Mouse (Mus musculus) forelimb bud, embryonic 11.5 days (tissue): ENCODE results near the gene Sdccag8.

Source experiments
- DNase-seq: peaks from one replicate; pipeline ENCODE4 v3.0.0-alpha.2; 2012; ENCODE audit warnings: low read depth, low spot score

Sdccag8 gene

DNA sequence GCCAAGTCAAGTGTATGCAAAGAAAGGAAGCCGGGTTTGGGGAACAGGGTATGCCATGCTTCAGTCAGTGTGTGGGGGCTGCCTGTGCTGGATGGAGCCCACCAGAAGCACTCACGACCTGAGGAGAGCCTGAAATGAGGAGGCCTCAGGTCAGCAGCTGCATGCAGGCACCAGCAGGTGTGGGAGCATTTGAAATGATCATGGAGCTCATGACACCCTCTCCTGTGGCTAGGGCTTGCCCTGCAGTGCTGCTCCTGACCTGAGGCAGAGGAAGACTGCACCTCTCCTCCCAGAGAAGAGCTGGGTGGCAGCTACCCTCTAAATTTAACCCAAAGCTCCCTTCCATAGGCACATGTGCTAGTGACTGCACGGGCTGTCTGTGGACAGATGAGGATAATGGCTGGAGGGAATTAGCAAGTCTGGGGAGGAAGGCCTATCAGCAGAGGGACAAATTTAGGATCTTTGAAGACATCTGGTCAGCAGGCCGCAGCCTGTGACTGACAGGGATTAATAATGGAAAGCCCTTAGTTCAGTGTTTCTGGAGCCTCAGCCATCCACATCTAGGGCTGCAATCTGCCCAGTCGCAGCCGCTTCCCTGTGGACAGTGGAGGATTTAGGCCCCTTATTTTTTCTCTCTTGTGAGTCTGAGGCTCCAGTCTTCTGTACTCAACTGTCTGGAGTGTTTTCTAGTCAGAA, 196.3 kb downstream of the Sdccag8 start:
- DNase-seq = no peak

DNA sequence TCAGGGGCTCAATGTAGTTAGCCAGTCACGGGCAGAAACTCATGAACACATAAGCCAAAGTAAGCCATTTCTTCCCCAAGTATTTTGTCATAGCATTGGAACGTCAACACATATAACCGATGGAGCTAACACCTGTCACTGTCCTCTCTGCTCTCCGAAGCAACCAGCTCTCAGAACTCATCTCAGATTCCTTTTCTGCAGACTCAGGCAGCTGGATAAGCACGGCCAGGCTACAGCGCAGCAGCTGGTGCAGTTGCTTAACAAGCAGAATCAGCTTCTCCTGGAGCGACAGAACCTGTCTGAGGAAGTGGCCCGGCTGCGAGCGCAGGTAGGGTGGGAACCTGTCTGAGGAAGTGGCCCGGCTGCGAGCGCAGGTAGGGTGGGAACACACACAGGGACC, 197.2 kb downstream of the Sdccag8 start:
- no peak for DNase-seq

DNA sequence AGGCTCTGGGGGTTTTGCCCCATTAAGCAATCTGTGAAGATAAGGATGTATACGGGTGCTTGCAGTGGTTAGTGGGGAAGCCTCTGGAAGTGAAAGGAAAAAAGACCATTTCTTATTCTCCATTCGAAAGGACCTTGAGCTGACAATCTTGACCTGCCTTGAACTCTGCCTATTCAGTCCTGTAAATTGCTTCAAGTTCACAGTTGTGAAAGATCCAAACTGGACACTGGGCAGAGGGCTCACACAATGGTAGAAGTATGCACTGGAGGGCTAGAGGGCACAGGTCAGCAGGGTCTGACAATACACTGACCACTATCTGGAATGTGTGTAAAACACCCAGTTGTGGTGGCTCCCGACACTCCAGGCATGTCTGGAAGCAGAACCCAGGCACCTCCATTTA, 198.3 kb downstream of the Sdccag8 start:
- no peak for DNase-seq

DNA sequence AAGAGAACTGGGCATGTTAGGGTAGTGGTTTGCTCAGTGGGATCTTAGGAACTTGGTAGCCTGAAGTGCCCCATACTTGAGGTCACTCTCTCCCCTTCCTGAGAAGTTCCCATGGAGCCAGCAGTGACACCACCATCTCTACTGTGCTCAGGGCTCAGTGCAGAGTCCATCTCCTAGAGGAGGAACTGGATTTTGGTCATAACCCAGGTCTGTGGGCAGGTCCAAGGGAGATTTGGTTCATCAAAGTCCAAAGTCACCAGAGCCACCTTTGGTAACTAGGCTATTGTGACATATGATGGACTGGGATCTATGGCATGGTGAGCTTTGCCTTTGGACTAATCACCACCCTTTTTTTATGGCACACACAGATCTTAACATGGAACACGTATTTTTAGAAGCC, 198.9 kb downstream of the Sdccag8 start:
- DNase-seq = no peak

DNA sequence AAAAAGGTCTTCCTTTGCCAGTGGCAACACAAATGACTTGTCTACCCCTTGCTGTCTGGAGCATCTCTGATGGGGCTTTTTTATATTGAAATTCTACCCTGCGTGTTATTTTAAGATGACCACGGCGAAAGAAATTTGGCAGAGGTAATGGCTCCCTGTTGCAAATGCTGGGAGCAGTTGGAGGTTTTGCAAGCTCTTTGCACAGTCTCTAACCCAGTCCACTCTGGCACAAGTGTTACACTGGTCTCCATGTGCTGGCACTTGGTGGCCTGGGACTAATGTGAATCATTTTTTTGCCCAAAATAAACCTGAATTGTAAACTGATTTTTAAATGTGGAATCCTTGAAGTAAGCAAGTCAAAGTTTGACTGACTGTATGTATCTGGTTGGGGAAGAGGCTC, 199.3 kb downstream of the Sdccag8 start:
- DNase-seq = no peak

DNA sequence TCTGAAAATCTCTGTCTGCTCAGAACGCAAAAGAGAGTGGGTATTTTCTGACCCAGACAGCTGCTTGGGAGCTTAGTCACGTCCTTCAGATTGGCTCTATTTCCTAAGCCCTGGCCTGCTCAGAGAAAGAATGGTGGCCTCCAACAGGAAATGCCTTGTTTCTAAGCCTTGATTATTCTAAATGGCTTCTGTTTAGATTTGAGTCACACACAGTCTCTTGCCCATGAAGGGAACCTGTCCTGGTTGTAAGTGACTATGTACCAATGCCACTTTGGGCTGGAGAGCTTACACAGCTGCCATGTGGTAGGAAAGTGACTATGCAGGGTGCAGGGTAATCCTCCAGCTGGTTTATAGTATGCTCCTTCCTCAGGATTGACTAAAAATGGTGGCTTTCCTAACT, 199.9 kb downstream of the Sdccag8 start:
- no peak for DNase-seq

DNA sequence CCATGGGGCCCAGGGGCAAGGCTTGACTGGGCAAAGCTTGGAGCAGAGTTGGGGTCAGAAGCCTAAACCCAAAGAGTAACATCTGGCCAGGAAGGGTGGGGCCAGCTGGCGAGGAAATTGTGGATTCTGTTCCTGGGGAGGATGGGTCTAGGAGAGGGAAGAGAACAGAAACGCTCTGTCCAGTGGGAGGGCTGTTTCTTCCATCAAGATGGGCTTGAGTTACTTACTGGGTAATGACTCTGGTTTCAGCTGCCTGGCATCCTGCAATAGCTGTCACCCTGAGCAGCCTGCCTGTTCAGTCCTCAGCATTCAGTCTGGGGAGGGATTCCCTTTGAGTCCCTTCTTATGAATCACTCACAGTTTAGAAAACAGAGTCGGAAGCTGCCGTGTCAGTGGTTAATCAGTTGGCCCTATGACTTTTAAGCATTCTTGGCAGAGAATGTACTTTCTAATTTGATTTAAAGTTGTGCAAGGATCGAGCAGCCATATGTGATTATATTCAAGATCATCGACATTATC, 200.5 kb downstream of the Sdccag8 start:
- DNase-seq = no peak

DNA sequence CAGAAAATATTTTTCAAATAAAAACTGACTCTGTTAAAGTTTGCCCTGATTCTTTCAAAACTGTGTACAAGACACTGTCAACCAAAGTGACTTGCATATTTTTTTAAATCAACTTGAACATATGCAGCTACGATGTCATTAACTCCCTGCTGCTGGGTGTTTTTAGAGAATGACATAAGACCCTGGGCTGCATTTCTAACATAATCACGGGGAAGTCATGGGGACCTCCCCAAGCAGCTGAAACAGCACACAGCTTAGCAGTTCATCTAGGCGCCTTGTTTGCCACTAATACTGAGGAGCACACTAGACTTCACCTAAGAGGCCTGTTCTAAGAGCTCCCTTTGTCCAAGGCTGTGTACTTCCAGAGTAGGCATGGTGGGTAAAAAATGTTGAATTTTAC, 201.5 kb downstream of the Sdccag8 start:
- DNase-seq = no peak

DNA sequence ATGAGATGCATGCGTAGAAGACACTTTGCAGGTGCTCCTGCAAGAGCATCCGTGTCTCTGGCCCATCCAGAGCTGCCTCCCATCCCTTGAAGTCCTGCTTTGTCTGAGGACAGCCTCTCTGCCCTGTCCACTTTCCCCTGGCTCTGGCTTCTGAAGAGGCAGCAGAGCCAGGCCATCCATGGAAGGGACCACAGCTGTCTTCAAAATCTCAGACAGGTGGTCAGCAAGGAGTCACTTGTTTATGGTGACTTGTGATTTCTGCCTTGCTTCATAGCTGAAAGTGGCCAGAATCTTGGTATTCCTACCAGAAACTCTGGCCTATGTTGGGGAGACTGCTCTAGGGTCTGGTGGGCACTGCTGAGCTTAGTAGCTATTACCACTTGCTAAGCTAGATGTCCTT, 202.3 kb downstream of the Sdccag8 start:
- no peak for DNase-seq

DNA sequence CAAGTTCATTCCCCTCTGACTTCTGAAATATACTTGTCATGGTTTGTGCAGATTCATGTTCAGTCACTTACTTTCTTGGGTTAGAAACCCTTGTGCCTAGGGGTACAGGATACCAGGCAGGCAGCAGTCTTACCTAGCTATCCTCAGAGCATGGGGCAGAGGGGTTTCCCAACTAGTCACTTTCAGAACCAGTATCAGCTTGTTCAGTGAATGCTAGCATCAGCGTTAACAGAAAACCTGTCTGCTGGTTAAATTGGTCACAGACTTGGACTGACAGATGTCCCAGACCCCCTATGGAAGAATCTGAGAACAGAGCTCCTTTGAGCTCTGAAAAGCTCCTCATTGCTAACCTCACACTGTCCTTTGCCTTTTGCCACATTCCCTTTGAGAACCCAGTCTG, 204.3 kb downstream of the Sdccag8 start:
- no peak for DNase-seq

DNA sequence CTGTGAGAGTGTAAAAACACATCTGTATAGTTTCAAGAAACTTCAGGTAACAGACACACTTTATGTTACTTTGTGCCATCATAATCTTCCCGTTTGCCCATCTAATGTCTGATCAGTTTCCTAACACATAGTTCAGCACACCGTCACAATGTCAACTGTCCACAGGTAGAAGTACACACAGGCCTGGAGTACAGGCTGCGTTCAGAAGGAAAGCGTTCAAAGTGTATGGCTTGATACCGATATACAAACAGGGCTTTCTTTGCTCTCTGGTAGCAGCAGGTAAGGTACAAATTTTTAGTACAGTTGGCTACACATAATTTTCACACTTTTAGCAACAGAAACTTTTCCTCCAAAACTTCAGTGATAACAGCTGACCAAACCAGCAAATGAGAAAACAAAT, 205.2 kb downstream of the Sdccag8 start:
- DNase-seq = no peak

DNA sequence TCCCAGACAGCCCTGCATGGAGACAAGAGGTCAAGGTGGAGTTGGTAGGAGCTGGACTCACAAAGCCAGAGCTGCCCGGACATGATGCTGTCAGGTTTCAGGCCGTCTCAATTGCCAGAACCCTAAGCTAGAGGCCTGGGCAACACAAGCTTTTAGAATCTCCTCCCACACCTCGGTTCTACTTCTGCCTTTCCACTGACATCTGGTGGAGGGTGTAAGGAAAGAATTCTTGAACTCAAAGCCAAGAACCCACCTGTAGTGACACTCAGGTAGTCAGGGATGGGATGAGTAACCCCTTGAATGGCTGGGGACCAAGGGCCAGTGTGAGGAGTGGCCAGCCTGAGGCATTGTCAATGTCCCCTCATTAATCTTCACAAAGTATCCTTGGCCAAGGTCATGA, 208.3 kb downstream of the Sdccag8 start:
- no peak for DNase-seq

DNA sequence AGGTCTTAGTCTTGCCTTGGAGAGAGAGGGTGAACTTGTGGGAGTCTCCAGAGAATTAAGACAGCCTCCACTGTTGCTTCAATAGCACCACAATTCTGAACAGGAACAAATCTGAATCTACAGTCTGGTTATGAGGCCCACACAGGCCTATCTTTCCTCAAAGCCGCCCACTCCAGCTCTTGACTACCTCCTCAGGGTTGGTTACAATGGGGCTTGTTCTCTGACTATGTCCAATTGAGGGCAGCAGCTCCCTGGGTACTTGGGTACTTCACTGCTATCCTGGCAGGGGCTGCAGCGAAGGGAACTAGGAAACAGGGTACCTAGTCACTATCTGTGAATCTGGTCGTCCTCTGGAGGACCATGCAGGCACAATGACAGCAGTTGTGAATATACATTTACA, 213.2 kb downstream of the Sdccag8 start:
- DNase-seq = no peak

DNA sequence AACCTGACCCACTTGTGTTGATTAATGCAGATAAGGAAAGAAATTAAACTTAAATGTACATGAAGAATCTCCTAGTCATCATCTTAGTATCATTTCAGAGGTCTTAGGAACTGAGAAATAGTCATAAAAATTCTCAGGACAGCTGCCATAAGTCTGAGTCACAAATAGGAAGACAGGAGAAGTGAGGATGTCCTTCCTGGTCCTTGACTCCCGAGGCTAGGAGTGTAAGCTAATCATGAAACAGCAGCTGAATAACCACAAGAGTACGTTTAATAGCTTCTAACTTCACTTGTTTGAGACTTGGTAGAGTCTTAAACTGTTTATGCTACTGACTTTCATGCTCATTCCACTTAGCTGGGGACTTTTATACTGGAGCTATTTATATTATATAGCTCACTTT, 214.6 kb downstream of the Sdccag8 start:
- DNase-seq = no peak

DNA sequence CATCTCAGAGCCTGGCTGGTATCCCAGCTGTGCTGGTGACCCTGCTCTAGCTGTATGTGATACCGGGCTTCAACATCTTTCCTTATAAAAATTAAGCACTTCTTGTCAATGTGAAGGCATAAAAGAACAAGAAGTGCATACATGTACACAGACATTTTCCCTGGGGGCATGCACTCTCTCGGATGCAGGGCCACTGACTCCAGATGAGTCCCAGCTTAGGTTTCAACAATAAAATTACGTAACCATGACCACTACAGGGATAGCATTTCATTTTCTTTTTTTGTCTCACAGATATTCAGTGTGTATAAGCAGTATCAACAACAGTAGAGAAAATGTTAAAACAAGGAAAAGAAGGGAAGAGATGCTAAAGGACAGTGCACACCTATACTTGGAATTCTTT, 216.2 kb downstream of the Sdccag8 start:
- DNase-seq = no peak

DNA sequence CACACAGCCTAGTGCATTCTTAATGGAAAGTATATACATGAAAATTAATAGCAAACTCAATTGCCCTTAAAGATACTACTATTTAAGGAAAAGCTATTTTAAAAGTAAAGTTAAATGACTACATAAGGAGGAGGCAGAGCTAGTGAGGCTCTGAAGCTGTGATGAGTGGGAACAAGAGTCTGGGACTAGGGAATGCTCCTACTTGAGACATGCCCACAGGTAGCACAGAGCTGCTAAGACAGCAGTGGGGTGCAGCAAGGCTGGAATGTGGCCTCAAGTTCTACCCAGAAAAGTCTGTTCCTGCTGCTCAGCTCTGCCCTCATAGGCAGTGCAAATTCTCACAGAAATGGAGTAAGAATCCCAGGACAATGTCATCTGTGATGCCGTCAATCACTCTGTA, 216.7 kb downstream of the Sdccag8 start:
- no peak for DNase-seq

DNA sequence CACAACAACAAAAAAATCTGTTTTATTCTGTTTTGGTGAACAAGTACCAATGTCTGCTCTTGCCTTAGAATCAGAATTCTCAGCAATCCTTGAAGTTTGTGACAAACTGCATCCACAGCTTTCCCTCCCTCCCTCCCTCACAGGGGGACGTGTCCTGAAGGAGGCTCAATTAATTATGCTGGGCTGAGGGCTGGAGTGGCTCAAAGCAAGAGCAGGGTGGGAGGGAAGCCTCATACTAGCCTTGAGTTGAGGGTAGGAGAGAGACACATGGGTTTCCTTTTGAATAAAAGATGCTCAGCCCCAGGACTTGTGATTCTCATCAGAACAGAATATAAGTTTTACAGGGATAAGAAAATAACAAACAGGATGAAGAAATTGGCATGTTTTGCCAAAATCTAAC, 217.8 kb downstream of the Sdccag8 start:
- DNase-seq = no peak

DNA sequence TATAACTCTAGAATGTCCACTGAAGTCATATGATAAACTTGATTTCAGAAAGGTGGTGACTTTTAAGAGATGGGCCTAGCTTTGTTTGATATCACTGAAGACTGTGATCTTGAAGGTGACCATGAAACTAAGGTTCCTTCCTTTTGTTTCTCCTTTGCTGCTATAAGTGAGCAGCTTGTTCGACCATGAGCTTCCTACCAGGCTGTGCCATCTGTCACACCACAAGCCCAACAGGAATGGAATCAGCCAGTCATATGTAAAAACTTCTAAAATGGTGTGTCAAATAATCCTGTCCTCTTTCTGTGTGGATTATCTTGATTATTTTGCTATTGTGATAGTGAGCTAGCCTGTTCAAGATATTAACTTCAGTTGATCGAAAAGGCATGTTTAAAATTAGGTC, 221.0 kb downstream of the Sdccag8 start:
- no peak for DNase-seq

DNA sequence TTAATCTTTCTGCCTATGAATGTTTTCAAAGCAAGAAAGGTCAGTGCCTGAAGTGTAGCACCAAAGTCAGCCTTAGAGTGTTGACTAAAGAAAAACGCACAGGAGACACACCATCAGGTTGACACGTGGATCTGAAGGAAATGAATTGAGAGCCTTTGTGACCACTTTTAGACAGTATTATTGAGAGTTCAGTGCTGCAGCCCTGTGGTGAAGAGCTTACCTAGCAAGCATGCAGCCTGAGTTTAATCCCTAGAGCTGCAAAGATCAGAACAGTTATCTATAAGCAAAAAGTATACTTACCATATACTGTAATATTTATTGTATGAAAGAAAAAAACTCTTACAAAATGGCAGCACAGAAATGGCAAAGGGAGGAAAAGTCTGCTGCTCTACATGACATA, 223.9 kb downstream of the Sdccag8 start:
- no peak for DNase-seq

DNA sequence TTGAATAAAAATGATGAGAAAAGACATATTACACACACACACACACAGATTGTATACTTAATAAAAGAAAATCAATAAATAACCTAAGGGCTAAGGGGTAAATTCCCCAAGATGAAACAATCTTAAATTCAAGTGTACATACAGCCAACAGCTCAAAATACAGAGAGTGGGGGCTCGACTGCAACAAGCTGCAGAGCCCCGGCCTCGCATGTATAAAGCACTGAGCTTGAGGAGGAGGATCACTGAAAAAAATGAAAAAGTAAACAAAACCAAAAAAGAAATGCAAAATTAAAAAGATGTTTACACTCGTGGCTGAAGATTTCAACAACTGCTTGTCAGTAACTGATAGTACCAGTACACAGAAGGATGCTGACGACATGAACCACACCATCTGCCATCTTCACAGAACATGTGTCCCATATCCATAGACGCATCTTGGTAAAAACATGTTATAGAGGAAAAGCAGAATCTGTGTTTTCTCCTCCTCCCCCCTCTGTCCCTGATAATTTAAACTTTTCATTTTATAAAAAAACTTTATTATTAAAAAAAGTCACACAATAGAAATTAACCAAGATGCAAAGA, 224.7 kb downstream of the Sdccag8 start:
- no peak for DNase-seq

DNA sequence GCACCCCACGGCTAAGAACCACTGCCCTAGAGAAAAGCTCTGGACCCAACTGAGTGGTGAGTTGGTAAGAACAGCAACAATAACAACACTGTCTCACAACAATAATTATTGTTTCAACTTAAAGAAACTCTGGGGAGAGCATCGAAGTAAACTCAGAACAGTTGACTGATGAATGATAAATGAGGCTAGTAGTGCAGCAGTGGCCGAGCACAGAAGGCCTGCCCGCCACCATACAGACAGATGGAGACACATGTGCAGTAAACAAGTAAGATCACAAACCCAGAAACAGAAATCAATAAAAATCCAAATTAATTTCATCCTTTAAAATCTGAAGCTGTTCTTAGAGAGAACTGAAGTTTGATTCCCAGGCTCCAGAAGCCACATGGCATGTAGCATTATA, 225.6 kb downstream of the Sdccag8 start:
- DNase-seq = no peak

DNA sequence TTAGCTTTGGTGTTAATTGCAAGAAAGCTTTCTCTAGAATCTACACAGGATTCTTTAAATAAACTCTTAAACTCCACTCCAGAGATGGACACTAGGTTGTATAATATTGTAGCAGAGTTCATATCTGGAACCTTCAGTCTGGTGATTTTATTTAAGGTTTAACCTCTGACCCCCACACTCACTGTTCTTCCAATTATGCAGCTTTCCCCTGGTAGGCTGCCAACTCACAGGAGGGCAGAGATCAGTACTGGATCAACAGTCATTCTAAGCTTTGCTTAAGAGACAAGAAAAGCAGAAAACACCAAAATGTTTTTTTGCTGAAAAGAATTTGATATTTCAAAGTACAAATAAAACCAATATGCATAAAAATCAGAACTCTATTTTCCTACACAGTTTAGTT, 231.4 kb downstream of the Sdccag8 start:
- DNase-seq = no peak

DNA sequence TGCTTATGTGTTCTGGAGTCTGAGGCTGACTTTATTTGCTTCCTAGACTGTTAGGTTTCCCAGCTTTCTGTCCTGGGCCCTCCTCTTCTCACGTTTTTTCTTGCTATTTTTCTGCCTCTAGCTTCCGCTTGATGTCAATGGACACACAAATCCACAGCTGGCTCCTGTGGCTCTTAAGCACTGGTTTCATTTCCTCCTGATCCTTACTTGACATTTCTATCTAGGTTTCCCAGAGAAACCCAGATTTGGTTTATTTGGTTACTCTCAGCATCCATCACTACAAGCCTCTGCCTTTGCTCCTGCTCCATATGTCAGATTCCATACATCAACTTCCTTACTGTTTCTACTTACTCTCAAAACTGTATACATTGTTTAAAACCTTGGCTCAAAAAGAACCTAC, 232.5 kb downstream of the Sdccag8 start:
- no peak for DNase-seq

DNA sequence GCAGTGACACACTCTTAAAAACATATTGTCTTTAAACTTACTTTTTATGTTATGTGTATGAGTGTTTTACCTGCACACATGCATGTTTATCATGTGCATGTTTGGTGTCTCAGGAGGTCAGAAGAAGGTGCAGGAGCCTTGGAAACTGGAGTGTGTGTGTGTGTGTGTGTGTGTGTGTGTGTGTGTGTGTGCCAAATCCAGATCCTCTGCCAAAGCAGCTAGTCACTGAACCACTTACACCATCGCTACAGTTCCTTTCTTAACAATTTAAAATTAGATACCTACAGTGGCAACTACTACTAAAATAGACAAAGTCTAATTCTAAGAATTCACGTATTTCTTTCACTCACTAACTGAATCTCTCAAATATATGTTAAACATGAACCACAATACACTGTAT, 234.3 kb downstream of the Sdccag8 start:
- no peak for DNase-seq
